Mouse (Mus musculus) adrenal gland, postnatal 4 days (tissue): Measurements from ENCODE around the gene Vmn1r65. TPM values are rescaled to one million over a fixed set of nuclear protein-coding genes. Genes with fewer than 3 reads are reported as not detected.
"Not testable (repeated sequence)": the region's sequence is repeated elsewhere in the genome, so short reads cannot be mapped to it uniquely, and the experiment has no call there.

Experiments used
- DNase-seq, 2 experiments: peaks; one replicate each; pipeline ENCODE4 v3.0.0; 2021 to 2022; ENCODE audit warnings: low spot score in 2 of 2, mixed read lengths in 2 of 2
- long read RNA-seq, 2 experiments: library from polyadenylated mRNA; stranded (forward); transcript quantifications; one replicate each; pipeline ENCODE4 v2.0.0; 2021
- total RNA-seq, 2 experiments: library from RNA; stranded (reverse); gene quantifications; 2 replicates each; pipeline ENCODE4 v1.2.3; 2021

Vmn1r65 gene
- not detected for total RNA-seq
- long read RNA-seq, experiment 1 = 0 reads
- long read RNA-seq, experiment 2 = 0 reads

DNA sequence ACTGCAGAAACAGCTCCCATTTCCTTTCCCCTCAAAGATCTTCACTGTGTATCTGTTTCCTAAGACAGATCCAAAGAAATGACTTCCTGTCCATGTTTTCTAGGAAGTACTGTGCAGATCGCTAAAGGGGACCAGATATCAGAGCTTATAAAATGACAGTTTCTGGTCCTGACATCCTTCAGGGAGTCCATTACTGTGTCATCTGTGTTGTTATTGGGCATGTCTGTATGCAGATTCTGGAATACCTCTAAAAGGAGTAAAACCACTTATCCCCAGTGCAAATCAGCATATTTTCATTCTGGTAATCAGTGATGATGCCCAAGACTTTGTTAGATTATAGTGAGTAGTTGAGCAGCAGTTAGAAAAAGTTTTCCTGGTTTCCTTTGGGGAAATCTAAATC lies at the start of gene Vmn1r65:
Gene Vmn1r65, minus strand, starts transcription at position 101 of the 400 bp plus-strand sequence.
- no peak for DNase-seq

DNA sequence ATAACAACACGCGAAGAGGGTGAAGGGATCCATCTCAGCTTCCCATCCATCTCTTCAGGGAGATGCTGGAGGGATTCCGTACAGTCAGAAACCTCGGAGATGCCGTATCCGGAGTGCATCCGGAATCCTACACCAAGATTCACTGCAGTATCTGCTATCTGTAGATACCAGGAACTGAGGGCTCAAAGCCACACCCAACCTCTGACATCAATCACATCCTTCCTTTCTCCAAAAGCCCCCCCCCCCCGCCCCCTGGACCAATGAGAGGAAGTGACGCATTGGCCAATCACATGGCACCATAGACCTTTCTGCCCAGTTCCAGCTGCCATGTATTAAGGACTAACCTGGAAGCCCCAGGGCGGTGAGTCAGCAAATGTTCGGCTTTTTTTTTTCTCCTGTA lies 34.1 kb upstream of the Vmn1r65 start, which contains the start of gene Nlrp4c:
Gene Nlrp4c, plus strand, starts transcription at position 301 of the 400 bp plus-strand sequence.
- DNase-seq = no peak

DNA sequence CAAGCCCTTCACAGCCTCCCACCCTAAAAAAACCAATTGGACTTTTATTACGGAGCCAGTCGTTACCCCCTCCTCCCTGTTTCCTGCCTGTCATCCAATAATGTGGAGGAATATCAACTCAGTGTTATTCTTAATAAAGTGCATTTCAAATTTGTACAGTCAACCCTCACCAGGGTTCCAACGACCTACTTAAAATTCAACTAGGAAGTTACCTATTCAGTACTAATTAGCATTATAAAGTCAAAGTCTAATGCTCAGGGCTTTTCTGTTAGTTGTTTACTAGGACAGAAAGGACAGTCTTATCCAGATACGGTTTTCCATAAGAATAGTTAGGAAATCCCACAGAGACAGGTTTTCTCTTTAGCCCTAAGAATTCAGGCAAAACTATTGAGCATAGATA lies 28.4 kb downstream of the Vmn1r65 start:
- not testable (repeated sequence) for DNase-seq

DNA sequence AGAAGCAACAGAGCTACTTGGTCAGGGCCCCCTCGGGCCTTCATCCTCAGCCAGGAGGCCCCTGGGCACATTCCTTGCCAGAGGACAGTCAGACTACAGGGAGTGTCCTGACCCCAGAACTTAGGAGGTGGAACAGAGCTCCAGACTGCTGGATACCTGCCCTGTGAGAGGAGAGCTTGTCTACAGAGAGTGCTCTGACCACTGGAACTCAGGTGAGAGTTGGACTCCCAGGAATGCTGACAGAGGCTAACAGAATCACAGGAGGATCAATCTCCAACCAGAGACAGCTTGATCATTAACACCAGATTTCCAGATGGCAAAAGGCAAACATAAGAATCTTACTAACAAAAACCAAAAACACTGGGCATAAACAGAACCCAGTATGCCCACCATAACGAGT lies 38.3 kb downstream of the Vmn1r65 start:
- DNase-seq = not testable (repeated sequence)

Other genes starting within 250 kb of the Vmn1r65 start
- gene Vmn1r63, start 205.6 kb downstream of the Vmn1r65 start, total RNA-seq = not detected
- not detected for gene Vmn1r64, start 126.5 kb downstream of the Vmn1r65 start, total RNA-seq
- not detected for gene Nlrp4c, start 34.2 kb upstream of the Vmn1r65 start, total RNA-seq
- 10 to 100 TPM; 79.3 to 83.7 TPM for gene Zfp787, start 145.0 kb upstream of the Vmn1r65 start, total RNA-seq
- gene Zfp444, start 161.2 kb upstream of the Vmn1r65 start, total RNA-seq = 10 to 100 TPM; 31.3 to 36.3 TPM
- not detected for gene Galp, start 186.1 kb upstream of the Vmn1r65 start, total RNA-seq
- not detected for gene Zscan5b, start 211.3 kb upstream of the Vmn1r65 start, total RNA-seq
- not detected for gene Epp13, start 241.7 kb upstream of the Vmn1r65 start, total RNA-seq